Comparison of ENCODE assay signal across 23 mouse cellular contexts in the genomic region with DNA sequence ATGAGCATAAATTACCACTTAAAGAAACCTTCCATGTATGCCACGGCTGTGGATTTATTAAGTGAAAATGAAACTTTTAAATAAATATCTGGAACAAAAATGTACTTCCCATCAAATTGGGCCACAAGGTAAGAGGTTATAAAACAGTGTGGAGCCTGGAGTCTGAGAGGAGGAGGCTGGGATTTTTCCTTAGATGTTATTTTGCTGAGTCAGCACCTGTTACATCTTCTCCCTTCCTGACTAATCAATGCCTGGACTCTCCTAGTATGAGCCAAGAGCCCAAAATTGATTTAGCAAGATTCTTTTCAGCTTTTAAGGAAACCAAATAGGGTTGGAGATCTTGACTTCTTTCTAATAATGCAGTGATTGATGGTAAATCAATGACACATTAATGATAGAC.
DNase-seq lines count a peak whose midpoint lies in the region; ATAC-seq and TF ChIP-seq lines count a peak whose summit lies in the region.
"Had no signal": no experiment of that assay in that cellular context is flagged by ENCODE, and none has a peak within 500 bp of the region (broad histone marks: within the 10 kb centered on the region; RNA-seq: fewer than 3 reads in every experiment).

No protein-coding gene starts in this region.

- H3K79me2 ChIP-seq in CH12.LX (replicated peaks; ENCODE audit: control insufficient read depth, extremely low read depth, insufficient read depth, poor library complexity, severe bottlenecking), result no peaks in the 10 kb centered on the region
- H3K79me2 ChIP-seq in MEL (ENCODE audit: control insufficient read depth, insufficient read depth, low read length, poor library complexity), result no peaks in the 10 kb centered on the region

- H3K9ac ChIP-seq in CH12.LX (ENCODE audit: insufficient read depth, low read depth), result no peak overlapping the region
- H3K9ac ChIP-seq in ES-E14 (ENCODE audit: insufficient read depth, low read depth, low read length, poor library complexity, severe bottlenecking), result no peak overlapping the region
- no peak overlapping the region for H3K9ac ChIP-seq in MEL (ENCODE audit: control insufficient read depth, low read depth, low read length, poor library complexity, severe bottlenecking)
- no peak overlapping the region for H3K9ac ChIP-seq in heart, embryonic 12.5 days

- ATAC-seq in heart, embryonic 12.5 days (ENCODE audit: insufficient number of reproducible peaks, low FRiP score), result no peak
- ATAC-seq: activated CD4-positive, CD25-positive, alpha-beta regulatory T cell, adult 4 months; CD4-positive, CD25-positive, alpha-beta regulatory T cell, adult 4 months; Patski had no signal

- TF ChIP-seq EP300 in CH12.LX (IDR thresholded peaks at IDR 0.05; ENCODE audit: low read length), result no peak
- no peak for TF ChIP-seq EP300 in MEL (IDR thresholded peaks at IDR 0.05; ENCODE audit: low read depth in 1 of 2, low read length in 2 of 2)

- H3K4me3 ChIP-seq in CH12.LX (replicated peaks in 1 of 3; ENCODE audit: low read depth in 2 of 3, low read length in 2 of 3, poor library complexity in 1 of 3), result no peak overlapping the region
- H3K4me3 ChIP-seq in ES-E14 (ENCODE audit: insufficient read depth in 1 of 2, low read depth in 1 of 2, low read length in 2 of 2, poor library complexity in 1 of 2, severe bottlenecking in 1 of 2), result no peak overlapping the region
- H3K4me3 ChIP-seq in MEL (ENCODE audit: control insufficient read depth in 1 of 2, insufficient read depth in 1 of 2, low read depth in 2 of 2, low read length in 2 of 2), result no peak overlapping the region
- no peak overlapping the region for H3K4me3 ChIP-seq in layer of hippocampus, adult 2 months
- H3K4me3 ChIP-seq in heart, embryonic 12.5 days, result no peak overlapping the region

- no peak overlapping the region for H3K4me2 ChIP-seq in CH12.LX (ENCODE audit: insufficient read depth, low read depth, poor library complexity, severe bottlenecking)
- no peak overlapping the region for H3K4me2 ChIP-seq in heart, embryonic 12.5 days

- 85% methylated on average over 1 of the region's 1 CpGs for WGBS in heart, embryonic 12.5 days

- H3K27ac ChIP-seq in CH12.LX (ENCODE audit: insufficient read depth, low read depth) (no peak overlapping the region), ES-E14 (ENCODE audit: insufficient read depth, low read depth, low read length, poor library complexity, severe bottlenecking) (no peak overlapping the region), MEL (ENCODE audit: control insufficient read depth, low read depth, low read length) (no peak overlapping the region)
- no peak overlapping the region for H3K27ac ChIP-seq in layer of hippocampus, adult 2 months
- no peak overlapping the region for H3K27ac ChIP-seq in heart, embryonic 12.5 days (ENCODE audit: poor library complexity, severe bottlenecking)

- DNase-seq in CH12.LX (ENCODE audit: extremely low read depth) (no peak), ES-E14 (ENCODE audit: low read depth, low spot score) (no peak), MEL (ENCODE audit: low read depth, low spot score) (no peak)
- DNase-seq in layer of hippocampus, adult 2 months (ENCODE audit: low spot score in 2 of 2), result no peak
- no peak for DNase-seq in heart, adult 18-20 months
- DNase-seq: adrenal gland, adult 2 months; adrenal gland, adult 8-10 months; adrenal gland, postnatal 10 days; adrenal gland, postnatal 14 days; adrenal gland, postnatal 25 days; adrenal gland, postnatal 36 days; B cell, adult 2 months; cerebellum, adult 11 months; cerebellum, adult 11-12 months; cerebellum, adult 18-20 months; cerebellum, adult 2 months; cerebellum, adult 8-10 months; cerebellum, adult 9-10 months had no signal

- in situ Hi-C loops in CH12.LX (cut with MboI; ENCODE audit: low pct_ligation_motif_present, low pct_unique_long_range_greater_than_20kb, low sequenced_read_pairs), result no loop called here
- in situ Hi-C loops in ES-E14 (cut with MboI; ENCODE audit: low sequenced_read_pairs in 2 of 2, unreplicated experiment in 2 of 2), result no loop called here

- H3K4me1 ChIP-seq in CH12.LX (ENCODE audit: control insufficient read depth in 1 of 2, insufficient read depth in 2 of 2) (no peaks in the 10 kb centered on the region), ES-E14 (ENCODE audit: control insufficient read depth in 2 of 2, insufficient read depth in 2 of 2, low read length in 2 of 2, poor library complexity in 1 of 2) (no peaks in the 10 kb centered on the region), MEL (ENCODE audit: control insufficient read depth in 1 of 2, insufficient read depth in 2 of 2, low read length in 2 of 2) (no peaks in the 10 kb centered on the region)
- H3K4me1 ChIP-seq in heart, embryonic 12.5 days (replicated peaks), result no peaks in the 10 kb centered on the region

- no peaks in the 10 kb centered on the region for H3K27me3 ChIP-seq in CH12.LX (replicated peaks)
- no peaks in the 10 kb centered on the region for H3K27me3 ChIP-seq in MEL (ENCODE audit: control insufficient read depth in 1 of 2, insufficient read depth in 2 of 2, low read length in 2 of 2)
- H3K27me3 ChIP-seq in heart, embryonic 12.5 days (replicated peaks), result no peaks in the 10 kb centered on the region
- H3K27me3 ChIP-seq: Patski had no signal

- TF ChIP-seq POLR2A in CH12.LX (IDR thresholded peaks at IDR 0.05; ENCODE audit: low read depth, low read length) (no peak), MEL (IDR thresholded peaks at IDR 0.05; ENCODE audit: control insufficient read depth in 1 of 2, insufficient read depth in 1 of 2, low read depth in 1 of 2, low read length in 2 of 2, poor library complexity in 1 of 2) (no peak)

- dilution Hi-C loops in CH12.LX (cut with MboI; ENCODE audit: extremely low pct_ligation_motif_present, extremely low pct_unique_long_range_greater_than_20kb, low sequenced_read_pairs), result no loop called here

- H3K9me3 ChIP-seq in CH12.LX (replicated peaks; ENCODE audit: low read length) (no peaks in the 10 kb centered on the region), ES-E14 (ENCODE audit: control insufficient read depth, insufficient read depth, low read depth, low read length) (no peaks in the 10 kb centered on the region), MEL (replicated peaks; ENCODE audit: insufficient read depth, low read length) (no peaks in the 10 kb centered on the region)
- H3K9me3 ChIP-seq in heart, embryonic 12.5 days (replicated peaks), result no peaks in the 10 kb centered on the region
- H3K9me3 ChIP-seq: G1E had no signal

- TF ChIP-seq RAD21 in CH12.LX (IDR thresholded peaks at IDR 0.05; ENCODE audit: low read depth, low read length) (no peak), MEL (IDR thresholded peaks at IDR 0.05; ENCODE audit: low read depth, low read length) (no peak)

- no peak for TF ChIP-seq CTCF in CH12.LX (conservative IDR thresholded peaks at IDR 0.05 in 1 of 2, IDR thresholded peaks at IDR 0.05 in 1 of 2; ENCODE audit: low read depth in 2 of 2, low read length in 2 of 2)
- TF ChIP-seq CTCF in MEL (IDR thresholded peaks at IDR 0.05 in 2 of 3, conservative IDR thresholded peaks at IDR 0.05 in 1 of 3; ENCODE audit: control insufficient read depth in 1 of 3, insufficient read depth in 1 of 3, low read depth in 2 of 3, low read length in 3 of 3, poor library complexity in 1 of 3, severe bottlenecking in 1 of 3), result no peak
- no peak for TF ChIP-seq CTCF in layer of hippocampus, adult 2 months (conservative IDR thresholded peaks at IDR 0.05)

- no peaks in the 10 kb centered on the region for H3K36me3 ChIP-seq in CH12.LX (replicated peaks in 1 of 2; ENCODE audit: control insufficient read depth in 1 of 2, insufficient read depth in 1 of 2, low read length in 1 of 2)
- H3K36me3 ChIP-seq in ES-E14 (ENCODE audit: control insufficient read depth, insufficient read depth, low read length, poor library complexity, severe bottlenecking), result no peaks in the 10 kb centered on the region
- no peaks in the 10 kb centered on the region for H3K36me3 ChIP-seq in MEL (ENCODE audit: control insufficient read depth in 1 of 2, insufficient read depth in 2 of 2, low read length in 2 of 2)
- no peaks in the 10 kb centered on the region for H3K36me3 ChIP-seq in heart, embryonic 12.5 days
- H3K36me3 ChIP-seq: G1E had no signal

TF ChIP-seq in CH12.LX, 34 proteins besides CTCF, POLR2A, EP300 and RAD21:
- TF ChIP-seq MEF2A (IDR thresholded peaks at IDR 0.05; ENCODE audit: borderline replicate concordance, low read depth, low read length) (no peak), SIN3A (IDR thresholded peaks at IDR 0.05; ENCODE audit: low read length) (no peak), ETS1 (conservative IDR thresholded peaks at IDR 0.05; ENCODE audit: low read depth, low read length) (no peak), MAFK (IDR thresholded peaks at IDR 0.05; ENCODE audit: insufficient replicate concordance, low read length) (peak; percentile 93), UBTF (IDR thresholded peaks at IDR 0.05; ENCODE audit: low read depth, low read length) (no peak)

TF ChIP-seq in ES-E14, 5 proteins besides CTCF, POLR2A, EP300 and RAD21:
- no peak for TF ChIP-seq ZNF384 (IDR thresholded peaks at IDR 0.05; ENCODE audit: low read depth, low read length)
- peak; percentile 97 for TF ChIP-seq MAFK (IDR thresholded peaks at IDR 0.05; ENCODE audit: insufficient read depth, low read depth, low read length)

TF ChIP-seq in MEL, 35 proteins besides CTCF, POLR2A, EP300 and RAD21:
- peak; percentile 62; the same call in 1 of the 2 replicates for TF ChIP-seq MAFK (IDR thresholded peaks at IDR 0.05; ENCODE audit: borderline replicate concordance, low read depth, low read length)
- no peak for TF ChIP-seq MXI1 (IDR thresholded peaks at IDR 0.05; ENCODE audit: low read depth, low read length)
